Mouse (Mus musculus) neural tube, embryonic 15.5 days (tissue): ENCODE results near the gene Ppp4r1. TPM values are rescaled to one million over a fixed set of nuclear protein-coding genes. Genes with fewer than 3 reads are reported as not detected.

ENCODE experiments used
- ATAC-seq: fragments of 200-750 bp; cut with Nextera tagmentation; 2 replicates; pipeline ENCODE4 v1.8.0; 2017; ENCODE audit warnings: mild to moderate bottlenecking, moderate TSS enrichment, moderate library complexity; ENCODE audit not compliant: low FRiP score
- H3K27ac ChIP-seq: fragments of 300-500 bp; sonication (generic); replicated peaks from 2 replicates; pipeline ENCODE4 v1.5.1; 2015; ENCODE audit warnings: mild to moderate bottlenecking, inconsistent platforms
- H3K27me3 ChIP-seq: fragments of 300-500 bp; sonication (generic); replicated peaks from 2 replicates; pipeline ENCODE4 v1.6.1; 2015; ENCODE audit warnings: inconsistent platforms
- H3K36me3 ChIP-seq: fragments of 300-500 bp; sonication (generic); 2 replicates; pipeline ENCODE4 v1.6.1; 2015; ENCODE audit warnings: inconsistent platforms
- H3K4me1 ChIP-seq: fragments of 300-500 bp; sonication (generic); 2 replicates; pipeline ENCODE4 v1.6.1; 2015; ENCODE audit warnings: inconsistent platforms
- H3K4me2 ChIP-seq: fragments of 300-500 bp; sonication (generic); 2 replicates; pipeline ENCODE4 v1.6.1; 2015; ENCODE audit warnings: inconsistent platforms, mild to moderate bottlenecking, moderate library complexity
- H3K4me3 ChIP-seq: fragments of 300-500 bp; sonication (generic); replicated peaks from 2 replicates; pipeline ENCODE4 v1.5.1; 2015; ENCODE audit warnings: mild to moderate bottlenecking, inconsistent platforms
- H3K9ac ChIP-seq: fragments of 300-500 bp; sonication (generic); replicated peaks from 2 replicates; pipeline ENCODE4 v1.6.1; 2015; ENCODE audit warnings: mild to moderate bottlenecking, inconsistent platforms
- H3K9me3 ChIP-seq: fragments of 300-500 bp; sonication (generic); replicated peaks from 2 replicates; pipeline ENCODE4 v1.6.1; 2016; ENCODE audit warnings: inconsistent platforms
- WGBS: fragments of 180-500 bp; shearing (Covaris S2); methylation state at CpG from one replicate; pipeline ENCODE4 v1.1.7; 2015; ENCODE audit warnings: mixed read lengths; 5-methylcytosine and 5-hydroxymethylcytosine counted together
- polyA plus RNA-seq: library from polyadenylated mRNA; unstranded; fragments of >200 nt; fragmentation: Nextera tagmentation; extraction: Ambion mirVana; gene quantifications from 2 replicates; pipeline ENCODE4 v1.2.1, GENCODE M21; 2015

Ppp4r1 gene
- polyA plus RNA-seq, 1 experiment from 2014 or later = 36.3 TPM

DNA sequence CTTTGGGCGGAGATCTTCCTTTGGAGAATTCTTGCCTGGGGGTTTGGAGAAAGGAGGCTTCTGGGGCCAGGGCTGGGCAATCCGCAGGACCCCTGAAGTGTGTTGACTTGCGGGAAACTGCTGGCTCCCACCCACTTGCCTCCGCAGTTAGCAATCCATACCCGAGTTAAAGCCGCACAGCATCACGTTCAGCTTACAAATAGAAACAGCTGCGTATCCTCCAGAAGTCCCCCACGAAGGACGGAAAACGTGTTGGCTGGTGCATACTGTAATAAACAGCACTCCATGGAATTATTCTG lies 103.0 kb downstream of the Ppp4r1 start:
- WGBS = under 1% methylated on average over 11 of the region's 11 CpGs
- Histone ChIP-seq H3K27me3 (no peaks in the 10 kb centered on the region), H3K4me1 (peaks cover 35% of the 10 kb centered on the region), H3K27ac (peak overlapping the region; percentile 98), H3K9me3 (no peaks in the 10 kb centered on the region), H3K9ac (peak overlapping the region; percentile 67), H3K36me3 (no peaks in the 10 kb centered on the region), H3K4me3 (peak overlapping the region; percentile 95), H3K4me2 (peak overlapping the region; percentile 80)
- ATAC-seq = peak; percentile 61

DNA sequence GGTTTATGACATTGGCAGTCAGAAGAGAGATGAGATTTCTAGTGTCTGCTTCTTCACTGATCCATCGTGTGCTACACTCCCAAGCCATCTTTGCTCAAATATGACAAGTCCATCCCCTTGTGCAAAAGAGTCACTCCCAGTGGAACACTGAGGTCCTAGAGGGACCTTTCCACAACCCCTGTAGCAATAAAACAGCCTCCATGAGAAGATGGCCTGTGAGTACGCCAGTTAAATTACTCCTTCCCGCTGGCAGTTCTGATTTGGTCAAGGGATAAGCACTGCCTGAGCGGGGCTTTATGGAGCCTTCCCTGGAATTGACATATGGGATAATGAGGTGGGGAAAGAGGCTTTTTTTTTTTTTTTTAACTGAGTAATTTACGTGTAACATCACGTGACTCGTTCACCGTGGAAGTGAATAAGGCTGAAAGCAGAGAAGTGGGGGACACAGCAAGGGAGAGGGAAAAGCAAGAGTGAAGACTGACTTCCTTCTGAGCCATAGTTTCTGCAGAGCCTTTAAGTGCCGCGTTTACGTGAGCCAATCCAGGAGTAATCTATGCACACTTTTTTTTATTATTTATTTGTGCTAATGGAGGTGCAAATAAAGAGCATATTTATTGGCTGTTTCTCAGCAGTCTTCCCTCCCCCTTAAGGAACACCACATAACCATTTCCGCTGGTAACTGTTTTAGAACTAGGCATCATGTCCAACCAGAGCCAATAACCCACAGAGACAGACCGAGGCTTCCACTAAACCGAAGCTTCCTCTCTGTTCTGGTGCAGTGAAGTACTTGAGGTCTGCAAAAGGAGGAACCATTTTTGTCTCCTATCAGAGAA lies 103.5 kb downstream of the Ppp4r1 start, which contains the start of gene Ralbp1:
Ralbp1 (minus strand) TSS at position 102 of the 833 bp plus-strand sequence.
- Histone ChIP-seq H3K36me3 (no peaks in the 10 kb centered on the region), H3K4me1 (peaks cover 35% of the 10 kb centered on the region), H3K27me3 (no peaks in the 10 kb centered on the region), H3K9ac (peak within 1 kb of the TSS; percentile 92), H3K27ac (peak within 1 kb of the TSS; percentile 98), H3K9me3 (no peaks in the 10 kb centered on the region), H3K4me2 (peak within 1 kb of the TSS; percentile 84), H3K4me3 (peak within 1 kb of the TSS; percentile 95)
- peak; percentile 2; the same call in 1 of the 2 replicates for ATAC-seq
- WGBS = 2% methylated on average over 14 of the region's 14 CpGs

DNA sequence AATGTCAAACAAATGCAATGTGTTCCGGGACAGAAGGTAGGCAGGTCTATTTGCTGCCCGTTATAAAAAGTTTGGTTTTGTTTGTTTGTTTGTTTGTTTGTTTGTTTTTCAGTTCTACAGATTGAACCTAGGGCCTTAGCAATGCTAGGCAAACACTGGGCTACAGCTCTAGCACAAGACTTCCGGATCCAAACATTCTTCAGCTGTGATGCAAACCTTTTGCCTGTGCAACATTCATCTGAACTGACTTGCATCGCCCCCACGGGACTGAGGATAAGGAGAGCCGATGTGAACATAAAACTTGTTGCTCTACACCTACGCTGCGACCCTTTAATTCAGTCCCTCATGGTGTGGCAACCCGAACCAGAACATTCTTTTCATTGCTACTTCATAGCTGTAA lies 104.2 kb downstream of the Ppp4r1 start:
- Histone ChIP-seq H3K4me1 (peaks cover 35% of the 10 kb centered on the region), H3K36me3 (no peaks in the 10 kb centered on the region), H3K27me3 (no peaks in the 10 kb centered on the region), H3K4me2 (peak overlapping the region; percentile 80), H3K9me3 (no peaks in the 10 kb centered on the region), H3K4me3 (peak overlapping the region; percentile 95), H3K9ac (peak overlapping the region; percentile 67), H3K27ac (peak overlapping the region; percentile 98)
- no peak for ATAC-seq
- 68% methylated on average over 9 of the region's 9 CpGs for WGBS

DNA sequence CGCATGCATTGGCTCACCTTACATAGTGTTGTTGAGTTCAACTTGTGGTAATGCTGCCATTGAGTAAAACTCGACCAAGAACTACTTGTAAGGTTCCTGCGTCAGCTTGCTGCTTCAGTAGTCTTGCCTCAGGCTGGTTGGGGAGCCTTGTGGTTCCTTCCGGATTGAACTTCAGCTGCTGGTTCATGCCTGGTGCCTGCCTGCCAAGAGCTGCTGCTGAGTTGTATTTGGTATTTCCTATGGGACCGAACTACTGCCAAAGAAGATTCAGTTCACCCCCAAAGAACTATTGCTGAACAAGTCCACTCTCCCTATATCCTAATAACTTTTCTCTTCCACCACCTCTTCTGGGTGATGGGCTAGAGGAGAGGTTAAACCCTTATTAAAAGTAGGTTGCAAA lies 107.1 kb downstream of the Ppp4r1 start:
- Histone ChIP-seq H3K4me3 (no peak overlapping the region), H3K9me3 (no peaks in the 10 kb centered on the region), H3K36me3 (no peaks in the 10 kb centered on the region), H3K9ac (no peak overlapping the region), H3K27ac (no peak overlapping the region), H3K4me1 (peaks cover 10% of the 10 kb centered on the region), H3K27me3 (no peaks in the 10 kb centered on the region), H3K4me2 (no peak overlapping the region)
- WGBS = 83% methylated on average over 5 of the region's 5 CpGs
- no peak for ATAC-seq

Other genes starting within 250 kb of the Ppp4r1 start
- gene Tmem232, start 241.8 kb upstream of the Ppp4r1 start, polyA plus RNA-seq = 1.2 and 1.4 TPM in 2 replicates
- 270 and 299 TPM in 2 replicates for gene Vapa, start 169.0 kb upstream of the Ppp4r1 start, polyA plus RNA-seq
- gene Txndc2, start 140.4 kb upstream of the Ppp4r1 start, polyA plus RNA-seq = 0.10 and 0.13 TPM in 2 replicates
- gene Rab31, start 9.8 kb upstream of the Ppp4r1 start, polyA plus RNA-seq = 53.2 and 56.8 TPM in 2 replicates
- gene Ralbp1, start 103.2 kb downstream of the Ppp4r1 start, polyA plus RNA-seq = 58.7 and 75.5 TPM in 2 replicates
- 47.0 and 59.9 TPM in 2 replicates for gene Twsg1, start 168.7 kb downstream of the Ppp4r1 start, polyA plus RNA-seq